Mouse (Mus musculus) hindbrain, postnatal 0 days (tissue): Measurements from ENCODE around the gene Pip4k2b. TPM values are rescaled to one million over a fixed set of nuclear protein-coding genes. Genes with fewer than 3 reads are reported as not detected.

Experiments
- ATAC-seq: fragments of 200-750 bp; cut with Nextera tagmentation; 2 replicates; pipeline ENCODE4 v1.8.0; 2017; ENCODE audit warnings: mild to moderate bottlenecking, moderate TSS enrichment, moderate library complexity
- DNase-seq: peaks from one replicate; pipeline ENCODE4 v3.0.0-alpha.2; 2015; ENCODE audit warnings: low spot score
- H3K27ac ChIP-seq: fragments of 300-500 bp; sonication (generic); 2 replicates; pipeline ENCODE4 v1.5.1; 2014; ENCODE audit warnings: mild to moderate bottlenecking
- H3K27me3 ChIP-seq: fragments of 300-500 bp; sonication (generic); 2 replicates; pipeline ENCODE4 v1.6.1; 2014; ENCODE audit warnings: low read length, mixed read lengths; ENCODE audit not compliant: insufficient read depth
- H3K36me3 ChIP-seq: fragments of 300-500 bp; sonication (generic); 2 replicates; pipeline ENCODE4 v1.6.1; 2014; ENCODE audit warnings: low read length, mixed read lengths; ENCODE audit not compliant: insufficient read depth
- H3K4me1 ChIP-seq: fragments of 300-500 bp; sonication (generic); 2 replicates; pipeline ENCODE4 v1.6.1; 2014; ENCODE audit warnings: antibody characterized with exemption, low read length, mixed read lengths; ENCODE audit not compliant: insufficient read depth
- H3K4me2 ChIP-seq: fragments of 300-500 bp; sonication (generic); 2 replicates; pipeline ENCODE4 v1.6.1; 2014; ENCODE audit warnings: low read depth, mild to moderate bottlenecking, low read length, moderate library complexity, mixed read lengths
- H3K4me3 ChIP-seq: fragments of 300-500 bp; sonication (generic); 2 replicates; pipeline ENCODE4 v1.5.1; 2014; ENCODE audit warnings: low read length
- H3K9ac ChIP-seq: fragments of 300-500 bp; sonication (generic); replicated peaks from 2 replicates; pipeline ENCODE4 v1.6.1; 2014; ENCODE audit warnings: mild to moderate bottlenecking, low read length, moderate library complexity, mixed read lengths
- H3K9me3 ChIP-seq: fragments of 300-500 bp; sonication (generic); 2 replicates; pipeline ENCODE4 v1.6.1; 2016; ENCODE audit warnings: low read length, mixed read lengths
- CTCF ChIP-seq: IDR thresholded peaks from 2 replicates; pipeline ENCODE4 v1.5.1; 2016; ENCODE audit warnings: antibody characterized with exemption, control low read depth, low read depth
- WGBS: fragments of 180-500 bp; shearing (Covaris S2); extraction: QIAGEN DNeasy Blood & Tissue Kit; methylation state at CpG from one replicate; pipeline ENCODE4 v1.1.7; 2014; 5-methylcytosine and 5-hydroxymethylcytosine counted together
- polyA plus RNA-seq: library from polyadenylated mRNA; unstranded; fragments of >200 nt; fragmentation: Nextera tagmentation; extraction: Ambion mirVana; gene quantifications from 2 replicates; pipeline ENCODE4 v1.2.1, GENCODE M21; 2015
- total RNA-seq: library from RNA; depleted of rRNA; stranded (reverse); fragments of >200 nt; gene quantifications from 2 replicates; pipeline ENCODE4 v1.2.3, GENCODE M21; 2014

Pip4k2b gene
- total and polyA plus RNA-seq, 2 experiments from 2014 or later, result 5.1 to 127 TPM

DNA sequence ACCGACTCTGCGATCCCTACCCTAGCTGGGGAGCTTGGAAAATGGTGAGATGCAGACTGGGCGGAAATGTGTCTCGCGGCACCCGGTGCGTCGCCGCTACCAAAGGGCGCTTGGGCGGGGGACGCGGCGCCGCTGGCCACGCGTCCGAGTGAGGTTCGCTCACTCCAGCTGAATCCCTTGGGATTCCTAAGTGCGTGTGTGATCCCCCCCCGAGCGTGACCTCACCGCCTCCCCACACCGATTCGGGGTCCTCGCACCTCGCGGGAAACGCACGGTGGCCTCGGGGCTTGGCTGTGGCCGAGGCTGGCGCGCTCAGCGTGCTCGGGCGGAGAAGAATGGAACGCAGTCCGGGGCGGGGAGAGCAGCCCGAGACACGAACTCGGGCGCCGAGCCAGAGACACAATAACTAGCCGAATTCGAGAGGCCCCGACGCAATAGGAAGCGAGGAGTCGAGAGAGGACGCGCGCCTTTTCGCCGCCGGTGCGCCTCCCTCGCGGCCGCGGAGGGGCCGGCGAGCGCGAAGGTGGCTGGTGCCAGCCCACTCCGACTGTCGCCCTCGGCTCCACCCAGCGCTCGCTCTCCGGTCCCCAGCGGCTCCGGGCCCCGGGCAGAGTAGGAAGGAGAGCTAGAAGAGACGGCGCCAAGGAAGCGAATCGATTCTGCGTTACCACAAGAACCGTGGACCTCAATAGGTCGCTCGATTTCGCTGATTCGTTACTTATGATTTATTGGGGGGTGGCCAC is 44.3 kb downstream of the Pip4k2b start, which contains the start of gene Pcgf2:
TSS of gene Pcgf2 (minus strand) at position 495 of the 743 bp plus-strand sequence.
- Histone ChIP-seq H3K36me3 (no peaks in the 10 kb centered on the region; the same call in 1 of the 2 replicates), H3K4me1 (peaks cover 43% of the 10 kb centered on the region), H3K27ac (peak within 1 kb of the TSS; percentile 97), H3K4me2 (peak within 1 kb of the TSS; percentile 88), H3K4me3 (peak within 1 kb of the TSS; percentile 74), H3K9me3 (no peaks in the 10 kb centered on the region), H3K27me3 (no peaks in the 10 kb centered on the region), H3K9ac (peak within 1 kb of the TSS; percentile 97)
- TF ChIP-seq CTCF, result no peak
- WGBS, result 2% methylated on average over 84 of the region's 85 CpGs
- peak; percentile 86 for DNase-seq
- ATAC-seq, result peak; percentile 9; the same call in 1 of the 2 replicates

DNA sequence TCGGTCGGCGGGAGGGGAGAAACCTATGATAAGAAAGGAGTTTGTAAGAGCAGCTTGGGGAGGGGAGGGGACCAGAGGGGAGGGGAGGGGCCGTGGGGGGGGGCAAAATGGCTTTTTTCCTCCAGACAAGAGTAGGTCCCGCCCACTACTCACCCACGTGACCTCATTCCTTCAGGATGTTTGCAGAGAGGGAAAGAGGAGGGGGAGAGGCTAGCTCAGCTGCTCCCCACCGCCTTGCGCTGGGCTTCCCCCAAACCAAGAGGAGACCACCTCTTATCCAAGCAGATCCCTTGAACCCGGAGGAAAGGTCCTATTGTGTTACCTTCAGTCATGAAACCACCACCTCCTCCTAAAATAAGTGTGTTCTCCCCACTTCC is 44.9 kb downstream of the Pip4k2b start:
- H3K9ac ChIP-seq, result peak overlapping the region; percentile 97
- H3K4me2 ChIP-seq, result peak overlapping the region; percentile 88
- WGBS, result 0% methylated on average over 4 of the region's 9 CpGs
- peak overlapping the region; percentile 97 for H3K27ac ChIP-seq
- TF ChIP-seq CTCF, result no peak
- H3K4me1 ChIP-seq, result peaks cover 48% of the 10 kb centered on the region
- DNase-seq, result peak; percentile 96
- peak; percentile 41; the same call in 1 of the 2 replicates for ATAC-seq
- H3K27me3 ChIP-seq, result no peaks in the 10 kb centered on the region
- no peaks in the 10 kb centered on the region for H3K36me3 ChIP-seq
- H3K9me3 ChIP-seq, result no peaks in the 10 kb centered on the region
- H3K4me3 ChIP-seq, result peak overlapping the region; percentile 74

DNA sequence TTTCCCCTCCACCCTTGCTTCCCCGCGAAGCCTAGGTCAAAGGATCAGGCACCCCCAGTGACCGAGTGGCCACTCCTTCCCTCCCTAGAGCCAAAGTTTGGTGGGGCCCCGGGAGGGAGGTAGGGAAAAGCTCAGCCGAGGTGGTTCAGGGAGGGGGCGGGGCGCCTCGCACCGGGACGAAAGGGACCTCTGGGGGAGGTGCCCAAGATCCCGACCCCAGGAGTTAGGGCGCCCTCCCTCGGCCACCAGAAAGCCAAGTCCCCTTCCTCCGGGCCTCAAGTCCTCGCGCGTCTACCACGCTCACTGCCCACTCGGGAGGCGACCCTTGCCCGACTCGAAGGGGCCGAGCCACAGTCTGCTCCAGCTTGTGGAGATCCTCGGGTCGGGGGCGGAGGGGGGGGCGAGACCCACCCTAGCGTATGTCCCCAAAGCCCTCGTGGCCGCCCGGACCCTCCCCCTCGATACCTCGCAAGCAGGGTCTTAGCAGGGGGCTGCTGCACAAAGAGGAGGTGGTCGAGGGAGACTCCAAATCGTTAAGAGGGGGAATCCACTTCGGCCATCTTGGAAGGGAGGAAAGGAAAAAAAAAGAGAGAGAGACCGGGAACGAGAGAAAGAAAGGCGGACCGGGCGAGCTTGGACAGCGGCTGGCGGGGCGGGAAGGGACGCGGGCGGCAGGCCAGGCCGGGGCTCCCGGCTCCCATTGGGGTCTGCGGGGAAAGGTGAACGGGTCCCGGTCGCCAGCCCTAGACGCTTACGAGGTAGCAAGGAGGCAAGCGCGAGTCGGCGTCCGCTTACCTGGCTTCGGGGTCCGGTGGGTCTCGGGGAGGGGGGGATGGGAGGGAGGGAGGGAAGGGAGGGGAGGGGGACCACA is 45.5 kb downstream of the Pip4k2b start:
- no peaks in the 10 kb centered on the region for H3K27me3 ChIP-seq

GRCm38 (mm10) chr11:97697891-97698529 is 46.5 kb downstream of the Pip4k2b start:
- Histone ChIP-seq H3K4me3 (peak overlapping the region; percentile 74), H3K9ac (peak overlapping the region; percentile 97), H3K4me1 (peaks cover 47% of the 10 kb centered on the region), H3K9me3 (no peaks in the 10 kb centered on the region), H3K36me3 (no peaks in the 10 kb centered on the region), H3K27ac (peak overlapping the region; percentile 97), H3K4me2 (peak overlapping the region; percentile 88), H3K27me3 (no peaks in the 10 kb centered on the region)
- WGBS, result 2% methylated on average over 14 of the region's 14 CpGs
- TF ChIP-seq CTCF, result no peak
- DNase-seq, result peak; percentile 46
- ATAC-seq, result no peak

More for the DNA sequence above, 45.5 kb downstream of the Pip4k2b start:
- Histone ChIP-seq H3K4me2 (peak overlapping the region; percentile 88), H3K9me3 (no peaks in the 10 kb centered on the region), H3K4me3 (peak overlapping the region; percentile 74), H3K9ac (peak overlapping the region; percentile 97), H3K27ac (peak overlapping the region; percentile 97), H3K4me1 (peaks cover 48% of the 10 kb centered on the region), H3K36me3 (no peaks in the 10 kb centered on the region)
- no peak for ATAC-seq
- peak; percentile 79 for DNase-seq
- TF ChIP-seq CTCF, result peak; percentile 61
- 2% methylated on average over 58 of the region's 63 CpGs for WGBS

DNA sequence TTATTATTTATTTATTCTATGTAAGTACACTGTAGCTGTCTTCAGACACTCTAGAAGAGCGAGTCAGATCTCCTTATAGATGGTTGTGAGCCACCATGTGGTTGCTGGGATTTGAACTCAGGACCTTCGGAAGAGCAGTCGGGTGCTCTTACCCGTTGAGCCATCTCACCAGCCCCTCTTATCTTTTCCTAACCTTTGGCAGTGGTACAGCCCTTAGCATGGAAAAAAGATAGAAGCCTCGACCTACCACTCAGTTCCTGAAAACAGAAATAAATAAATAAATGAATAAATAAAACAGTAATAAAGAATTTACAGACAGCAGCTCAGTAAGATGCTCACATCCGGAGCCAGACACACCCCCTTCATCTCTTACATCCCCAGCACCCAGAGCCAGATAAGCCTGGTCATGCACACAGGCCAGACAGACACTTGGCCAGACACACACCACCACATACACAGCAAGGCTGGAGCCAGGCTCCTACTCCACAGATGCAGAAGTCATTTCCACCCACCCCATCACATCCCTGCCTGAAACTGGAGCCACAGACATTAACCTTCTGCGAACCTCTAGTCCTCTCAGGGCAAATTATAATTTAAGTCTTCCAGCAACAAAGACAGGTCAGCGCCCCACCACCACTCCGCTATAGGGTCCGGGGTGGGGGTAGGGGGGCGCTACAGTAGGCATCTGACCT is 47.2 kb downstream of the Pip4k2b start:
- Histone ChIP-seq H3K4me1 (peaks cover 47% of the 10 kb centered on the region), H3K4me3 (peak overlapping the region; percentile 74), H3K9ac (peak overlapping the region; percentile 97; the same call in 1 of the 2 replicates), H3K36me3 (peaks cover under 1% of the 10 kb centered on the region; the same call in 1 of the 2 replicates), H3K27me3 (no peaks in the 10 kb centered on the region), H3K27ac (peak overlapping the region; percentile 97; the same call in 1 of the 2 replicates), H3K4me2 (peak overlapping the region; percentile 88), H3K9me3 (no peaks in the 10 kb centered on the region)
- TF ChIP-seq CTCF, result no peak
- 43% methylated on average over 11 of the region's 11 CpGs for WGBS
- DNase-seq (no peak), ATAC-seq (no peak)

- Histone ChIP-seq H3K9me3 (no peaks in the 10 kb centered on the region), H3K27me3 (no peaks in the 10 kb centered on the region), H3K4me1 (peaks cover 43% of the 10 kb centered on the region), H3K36me3 (peaks cover 8% of the 10 kb centered on the region; the same call in 1 of the 2 replicates), H3K4me2 (peak overlapping the region; percentile 88; the same call in 1 of the 2 replicates), H3K9ac (no peak overlapping the region), H3K4me3 (no peak overlapping the region), H3K27ac (no peak overlapping the region)
- DNase-seq (no peak), ATAC-seq (no peak)
- 64% methylated on average over 8 of the region's 8 CpGs for WGBS
- no peak for TF ChIP-seq CTCF
These were observed 47.8 kb downstream of the Pip4k2b start for GRCm38 (mm10) chr11:97696669-97697068.
